Mouse (Mus musculus): ENCODE data around the gene Zp3.

DNA sequence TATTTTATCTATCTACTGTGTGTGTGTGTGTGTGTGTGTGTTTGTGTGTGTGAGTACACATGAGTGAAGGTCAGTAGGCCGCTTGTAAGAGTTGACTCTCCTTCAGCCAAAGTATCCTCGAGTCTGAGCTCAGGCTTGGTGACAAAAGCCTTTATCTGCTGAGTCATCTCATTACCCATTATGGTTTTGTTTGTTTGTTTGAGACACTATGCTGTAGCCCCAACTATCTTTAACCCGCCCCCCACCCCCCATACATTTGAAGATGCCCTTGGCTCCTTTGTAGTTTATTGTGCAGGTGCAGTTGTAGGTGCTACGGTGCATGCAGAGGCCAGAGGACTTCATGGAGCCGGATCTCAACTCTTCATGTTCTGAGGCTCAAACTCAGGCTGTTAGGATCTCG lies 21.3 kb downstream of the Zp3 start:
- no peak for TF ChIP-seq CTCF (IDR thresholded peaks at IDR 0.05; ENCODE audit: insufficient read depth, low read length)
- no peak for TF ChIP-seq POLR2A (IDR thresholded peaks at IDR 0.05; ENCODE audit: borderline replicate concordance, extremely low read depth, low read depth, low read length)
